Mouse (Mus musculus) G1E (cell line): ENCODE measurements around the gene Selenoi.

Source experiments
- CTCF ChIP-seq: IDR thresholded peaks from 2 replicates; pipeline ENCODE4 v1.5.1; 2012; ENCODE audit warnings: low read depth, low read length, inconsistent platforms, mixed read lengths
- TAL1 ChIP-seq: conservative IDR thresholded peaks from 2 replicates; pipeline ENCODE4 v1.6.1; 2012; ENCODE audit warnings: low read depth, low read length, inconsistent platforms, mixed read lengths

DNA sequence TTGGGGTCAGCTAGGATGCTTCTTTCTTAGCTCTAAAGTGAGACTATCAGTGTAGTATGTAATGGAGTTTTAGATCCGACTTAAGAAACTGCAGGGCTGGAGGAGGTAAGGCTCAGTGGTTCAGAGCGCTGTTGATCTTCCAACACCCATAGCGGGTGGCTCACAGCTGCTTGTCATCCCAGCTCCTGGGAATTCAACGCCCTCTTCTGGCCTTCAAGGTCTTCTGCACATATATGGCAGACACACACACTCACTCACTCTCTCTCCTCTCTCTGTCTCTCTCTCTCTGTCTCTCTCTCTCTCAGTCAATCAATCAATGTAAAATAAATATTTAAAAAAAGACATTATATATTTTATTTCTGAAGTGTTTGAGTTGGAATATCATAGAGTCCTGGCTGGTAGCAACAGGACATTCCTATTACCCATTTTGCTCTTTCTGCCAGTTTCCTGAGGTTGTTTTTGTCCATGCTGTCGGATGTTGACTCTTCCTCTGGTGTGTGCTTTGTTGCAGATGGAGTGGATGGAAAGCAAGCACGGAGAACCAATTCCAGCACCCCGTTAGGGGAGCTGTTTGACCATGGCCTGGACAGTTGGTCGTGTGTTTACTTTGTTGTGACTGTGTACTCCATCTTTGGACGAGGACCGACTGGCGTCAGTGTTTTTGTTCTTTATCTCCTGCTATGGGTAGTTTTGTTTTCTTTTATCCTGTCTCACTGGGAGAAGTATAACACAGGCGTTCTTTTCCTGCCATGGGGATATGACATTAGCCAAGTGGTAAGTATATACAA is 23.4 kb downstream of the Selenoi start:
- TF ChIP-seq CTCF: no peak
- TF ChIP-seq TAL1: no peak
